Mouse (Mus musculus): ENCODE results near the gene Pbld2.

The Pbld2 gene

GRCm38 (mm10) chr10:63062696-63063095, 38.6 kb downstream of the Pbld2 start:
- no peak for DNase-seq (ENCODE audit: low spot score)

- no peak for DNase-seq (ENCODE audit: low spot score)
These were observed 39.2 kb downstream of the Pbld2 start for GRCm38 (mm10) chr10:63063365-63063764.

GRCm38 (mm10) chr10:63064516-63064915, 40.4 kb downstream of the Pbld2 start:
- no peak for DNase-seq (ENCODE audit: low spot score)

GRCm38 (mm10) chr10:63065561-63065960, 41.4 kb downstream of the Pbld2 start:
- no peak for DNase-seq (ENCODE audit: low spot score)

GRCm38 (mm10) chr10:63065988-63066387, 41.9 kb downstream of the Pbld2 start:
- DNase-seq (ENCODE audit: low spot score): peak; percentile 52

GRCm38 (mm10) chr10:63086304-63086703, 62.2 kb downstream of the Pbld2 start:
- no peak for DNase-seq (ENCODE audit: low spot score)

GRCm38 (mm10) chr10:63089103-63089757, 65.1 kb downstream of the Pbld2 start:
- no peak for DNase-seq (ENCODE audit: low spot score)

- no peak for DNase-seq (ENCODE audit: low spot score)
These were observed 65.8 kb downstream of the Pbld2 start for GRCm38 (mm10) chr10:63089758-63090571.

GRCm38 (mm10) chr10:63091915-63092314, 67.8 kb downstream of the Pbld2 start:
- no peak for DNase-seq (ENCODE audit: low spot score)

GRCm38 (mm10) chr10:63092616-63093550, 68.8 kb downstream of the Pbld2 start:
- no peak for DNase-seq (ENCODE audit: low spot score)

GRCm38 (mm10) chr10:63096757-63097156, 72.6 kb downstream of the Pbld2 start:
- no peak for DNase-seq (ENCODE audit: low spot score)

- DNase-seq (ENCODE audit: low spot score): no peak
These were observed 74.1 kb downstream of the Pbld2 start for GRCm38 (mm10) chr10:63098191-63098590.

- DNase-seq (ENCODE audit: low spot score): no peak
These were observed 75.4 kb downstream of the Pbld2 start, which contains the start of gene Atoh7 for GRCm38 (mm10) chr10:63099521-63099920. Atoh7 (plus strand) TSS chr10:63099651.

GRCm38 (mm10) chr10:63099941-63100562, 75.9 kb downstream of the Pbld2 start:
- DNase-seq (ENCODE audit: low spot score): no peak

- DNase-seq (ENCODE audit: low spot score): no peak
These were observed 76.5 kb downstream of the Pbld2 start for GRCm38 (mm10) chr10:63100657-63101056.

All from spleen, adult 12 weeks (tissue).